Mouse (Mus musculus) spleen, postnatal 4 days (tissue): Measurements from ENCODE around the gene Ano2.

Source experiments
- DNase-seq, 2 experiments: peaks; one replicate each; pipeline ENCODE4 v3.0.0; 2022; ENCODE audit warnings: low spot score in 2 of 2

Gene Ano2

DNA sequence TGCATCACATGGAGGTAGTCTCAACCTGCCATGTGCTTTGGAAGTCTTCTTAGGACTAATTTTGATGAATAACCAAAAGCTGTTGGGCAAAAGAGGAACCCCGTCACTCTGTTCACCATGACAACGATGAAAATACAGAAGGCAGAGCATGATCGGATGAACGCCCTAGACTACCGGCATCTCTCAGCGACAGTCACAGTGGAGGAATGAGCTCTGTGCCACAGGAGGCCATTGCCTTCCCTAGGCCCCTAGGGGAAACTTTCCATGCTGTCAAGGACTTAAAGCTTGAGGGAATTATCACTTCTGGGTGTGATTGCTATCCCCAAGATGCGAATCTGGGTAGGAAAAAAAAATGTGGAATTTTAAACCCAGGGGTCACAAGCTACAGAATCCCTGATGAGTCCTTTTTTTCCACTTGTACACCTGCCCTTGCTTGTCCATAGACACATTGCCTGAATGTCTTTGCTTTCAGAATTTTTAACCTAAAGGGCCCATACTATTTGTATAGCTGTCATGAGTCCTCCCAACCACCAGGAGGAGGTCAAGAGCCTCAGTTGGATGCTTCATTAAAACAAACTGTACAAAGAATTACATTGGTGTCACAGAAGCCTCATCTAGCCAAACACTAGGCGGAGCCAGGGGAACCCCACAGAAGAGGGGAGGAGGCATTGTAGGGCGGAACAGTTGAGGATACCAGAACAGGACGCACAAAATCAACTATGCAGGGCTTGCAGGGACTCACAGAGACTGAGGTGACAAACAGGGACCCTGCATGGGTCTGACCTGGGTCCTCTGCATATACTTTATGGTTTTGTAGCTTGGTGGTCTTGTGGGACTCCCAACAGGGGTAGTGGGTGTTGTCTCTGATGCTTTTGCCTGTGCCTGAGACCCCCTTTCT lies 53.2 kb downstream of the Ano2 start:
- DNase-seq = no peak

GRCm38 (mm10) chr6:125747322-125747930 lies 57.2 kb downstream of the Ano2 start:
- no peak for DNase-seq

GRCm38 (mm10) chr6:125748646-125749045 lies 58.4 kb downstream of the Ano2 start:
- DNase-seq = no peak

GRCm38 (mm10) chr6:125762851-125763519 lies 72.8 kb downstream of the Ano2 start:
- DNase-seq = no peak

DNA sequence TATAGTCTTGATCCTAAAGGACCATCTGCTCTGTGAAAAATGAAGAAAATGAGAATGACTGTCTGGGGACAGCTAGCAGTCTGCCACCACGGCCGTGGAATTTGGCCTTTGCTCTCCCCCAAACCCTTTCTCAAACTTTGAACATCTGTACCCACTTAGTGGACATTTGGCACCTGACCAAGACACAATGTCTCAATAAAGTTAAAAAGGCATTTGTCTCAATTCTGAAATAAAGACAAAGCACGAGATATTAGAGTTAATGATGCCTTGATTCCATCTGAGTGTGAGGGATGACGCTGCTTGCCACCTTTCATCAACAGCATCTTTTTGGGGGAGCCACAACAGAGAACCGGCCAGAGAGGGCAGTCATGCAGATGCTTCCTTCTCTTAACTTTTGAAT lies 83.0 kb downstream of the Ano2 start:
- DNase-seq = no peak

- no peak for DNase-seq
Measured at GRCm38 (mm10) chr6:125776291-125776690, 86.1 kb downstream of the Ano2 start.

DNA sequence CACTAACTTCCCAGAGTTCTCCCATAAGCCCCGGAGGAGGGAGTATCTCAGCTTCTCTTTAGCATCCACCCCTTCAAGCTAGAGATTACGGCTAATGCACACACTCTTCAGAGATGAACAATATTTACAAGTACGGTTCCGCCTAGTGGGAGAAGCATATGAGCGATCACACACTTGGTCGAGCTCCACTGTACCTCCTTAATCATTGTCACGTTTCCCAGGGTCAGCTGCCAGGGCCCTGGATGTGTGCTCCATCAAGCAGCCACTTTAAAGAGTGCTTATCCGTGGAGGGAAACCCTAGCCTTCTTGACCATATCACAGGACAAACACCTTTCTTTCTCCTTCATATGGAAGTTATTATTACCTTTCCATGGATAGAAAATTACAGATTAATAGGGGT lies 112.7 kb downstream of the Ano2 start:
- DNase-seq = no peak

- DNase-seq = no peak
Measured at GRCm38 (mm10) chr6:125803364-125804011, 113.3 kb downstream of the Ano2 start.

DNA sequence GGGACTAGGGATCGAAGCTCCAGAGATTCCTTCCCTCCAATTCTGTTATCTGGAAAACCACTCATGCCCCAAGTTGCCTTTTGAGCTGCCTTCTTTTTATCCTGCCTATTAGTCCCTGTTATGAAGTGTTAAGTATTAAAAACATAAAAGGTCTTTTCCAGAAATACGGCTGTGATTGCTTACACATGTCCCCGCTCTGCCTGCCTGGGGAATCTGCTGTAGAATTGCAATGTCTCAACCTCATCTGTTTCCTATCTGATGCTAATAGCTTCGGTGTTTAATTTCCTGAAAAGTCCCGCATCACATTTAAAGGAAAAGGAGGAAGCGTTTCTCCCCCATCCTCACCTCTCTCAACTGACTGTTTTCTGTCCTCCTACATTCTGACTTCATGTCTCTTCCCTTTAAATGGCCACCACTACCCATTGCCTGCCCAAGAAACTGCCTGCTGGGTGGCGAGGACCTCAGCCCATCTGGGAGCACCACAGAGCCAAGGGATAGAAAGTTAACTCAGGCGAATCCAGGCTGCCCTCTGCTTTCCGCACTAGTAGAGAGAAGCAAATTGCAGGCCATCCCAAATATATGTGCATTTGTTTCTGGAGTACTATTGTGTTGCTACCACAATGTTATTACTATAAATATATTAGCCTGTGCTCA lies 118.9 kb downstream of the Ano2 start:
- no peak for DNase-seq

- no peak for DNase-seq
Measured at GRCm38 (mm10) chr6:125811395-125811794, 121.2 kb downstream of the Ano2 start.

- DNase-seq = no peak
Measured at GRCm38 (mm10) chr6:125838121-125838520, 147.9 kb downstream of the Ano2 start.

- no peak for DNase-seq
Measured at GRCm38 (mm10) chr6:125841284-125841683, 151.1 kb downstream of the Ano2 start.

- DNase-seq = no peak
Measured at GRCm38 (mm10) chr6:125851196-125851595, 161.0 kb downstream of the Ano2 start.

- DNase-seq = no peak
Measured at GRCm38 (mm10) chr6:125858294-125858693, 168.1 kb downstream of the Ano2 start.

- no peak for DNase-seq
Measured at GRCm38 (mm10) chr6:125868516-125868915, 178.3 kb downstream of the Ano2 start.

DNA sequence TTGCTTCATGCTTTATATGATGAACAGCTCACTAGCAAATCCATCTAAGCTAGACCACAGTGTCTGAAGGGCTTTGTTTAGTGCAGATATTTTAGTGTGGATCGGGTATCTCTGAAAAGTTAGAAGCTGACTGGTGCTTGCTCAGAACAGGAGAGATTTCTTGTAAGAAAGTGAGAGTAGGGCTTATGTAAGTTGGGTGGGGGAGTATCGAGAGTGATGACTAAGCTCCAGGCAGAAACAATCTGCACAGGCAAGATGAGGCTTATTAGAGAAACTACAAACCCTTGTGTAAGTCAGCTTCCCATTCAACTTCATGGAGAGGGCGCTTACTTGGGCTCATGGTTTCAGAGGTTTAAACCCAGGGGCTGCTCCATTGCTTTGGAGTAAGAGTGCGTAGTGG lies 181.3 kb downstream of the Ano2 start:
- DNase-seq = no peak

GRCm38 (mm10) chr6:125874742-125875141 lies 184.5 kb downstream of the Ano2 start:
- DNase-seq = no peak

GRCm38 (mm10) chr6:125876884-125877283 lies 186.7 kb downstream of the Ano2 start:
- no peak for DNase-seq

DNA sequence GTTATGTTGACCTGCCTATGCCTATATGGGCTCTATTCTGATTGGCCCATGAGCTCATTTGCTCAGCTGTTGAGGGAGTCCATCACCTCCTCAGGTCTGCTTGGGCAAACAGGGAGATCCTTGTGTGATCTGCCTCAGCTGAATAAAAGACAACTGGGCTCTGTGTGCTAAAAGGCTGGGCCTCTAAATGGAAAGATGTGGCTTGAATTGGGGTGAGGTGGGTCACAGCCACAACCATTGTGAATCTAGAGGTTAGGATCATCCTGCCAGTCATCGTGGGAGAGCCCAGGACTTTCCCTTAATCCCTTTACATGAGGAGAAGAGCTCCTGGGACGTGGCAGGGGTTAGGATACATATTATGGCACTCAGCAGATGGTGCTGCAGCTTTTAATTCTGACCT lies 188.5 kb downstream of the Ano2 start:
- no peak for DNase-seq

- DNase-seq = no peak
Measured at GRCm38 (mm10) chr6:125879306-125879705, 189.1 kb downstream of the Ano2 start.

- DNase-seq = no peak
Measured at GRCm38 (mm10) chr6:125888596-125888995, 198.4 kb downstream of the Ano2 start.

DNA sequence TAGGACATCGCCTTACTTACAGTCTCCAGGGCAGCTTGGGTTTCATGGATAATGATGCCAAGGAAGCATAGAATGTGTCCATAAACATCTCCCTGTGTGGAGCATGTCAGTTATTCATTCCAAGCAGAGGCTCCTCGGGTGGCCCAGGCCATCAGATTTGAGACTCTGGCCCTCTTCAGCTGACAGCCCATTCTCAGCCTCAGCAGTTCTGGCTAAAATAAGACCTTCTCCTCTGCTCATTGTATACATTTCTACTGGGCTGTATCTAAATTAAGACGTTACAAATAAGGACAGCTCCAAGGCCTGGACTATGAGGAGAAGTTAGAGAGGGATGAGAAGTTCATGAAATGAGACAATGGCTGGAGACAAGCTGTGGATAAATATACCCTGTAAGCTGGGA lies 204.1 kb downstream of the Ano2 start:
- no peak for DNase-seq
